Mouse (Mus musculus): ENCODE measurements around the gene Plscr1. TPM values are rescaled to one million over a fixed set of nuclear protein-coding genes. Genes with fewer than 3 reads are reported as not detected.

Gene Plscr1
- polyA plus RNA-seq, 1 experiment, result 21.4 TPM

GRCm38 (mm10) chr9:92220151-92220550 lies 29.4 kb upstream of the Plscr1 start:
- Histone ChIP-seq H3K27ac (ENCODE audit: control insufficient read depth, insufficient read depth, low read depth, low read length, poor library complexity) (no peak overlapping the region), H3K4me3 (replicated peaks; ENCODE audit: control insufficient read depth, low read depth, low read length) (no peak overlapping the region), H3K4me1 (ENCODE audit: control insufficient read depth, insufficient read depth, low read length) (peaks cover 2% of the 10 kb centered on the region; the same call in 1 of the 2 replicates)
- TF ChIP-seq CTCF (IDR thresholded peaks at IDR 0.05; ENCODE audit: control insufficient read depth, insufficient read depth, low read length), result no peak
- TF ChIP-seq POLR2A (IDR thresholded peaks at IDR 0.05; ENCODE audit: borderline replicate concordance, control insufficient read depth, low read depth, low read length), result no peak
- WGBS, result 8% methylated on average over 3 of the region's 3 CpGs

GRCm38 (mm10) chr9:92221480-92221879 lies 28.1 kb upstream of the Plscr1 start:
- H3K4me1 ChIP-seq (ENCODE audit: control insufficient read depth, insufficient read depth, low read length), result peaks cover 6% of the 10 kb centered on the region; the same call in 1 of the 2 replicates
- no peak for TF ChIP-seq CTCF (IDR thresholded peaks at IDR 0.05; ENCODE audit: control insufficient read depth, insufficient read depth, low read length)
- no peak overlapping the region for H3K27ac ChIP-seq (ENCODE audit: control insufficient read depth, insufficient read depth, low read depth, low read length, poor library complexity)
- H3K4me3 ChIP-seq (replicated peaks; ENCODE audit: control insufficient read depth, low read depth, low read length), result no peak overlapping the region

- Histone ChIP-seq H3K27ac (ENCODE audit: control insufficient read depth, insufficient read depth, low read depth, low read length, poor library complexity) (no peak overlapping the region), H3K4me1 (ENCODE audit: control insufficient read depth, insufficient read depth, low read length) (peaks cover 6% of the 10 kb centered on the region; the same call in 1 of the 2 replicates), H3K4me3 (replicated peaks; ENCODE audit: control insufficient read depth, low read depth, low read length) (no peak overlapping the region)
- WGBS, result 40% methylated on average over 1 of the region's 1 CpGs
- TF ChIP-seq POLR2A (IDR thresholded peaks at IDR 0.05; ENCODE audit: borderline replicate concordance, control insufficient read depth, low read depth, low read length) (no peak), CTCF (IDR thresholded peaks at IDR 0.05; ENCODE audit: control insufficient read depth, insufficient read depth, low read length) (no peak)
Observed at GRCm38 (mm10) chr9:92224598-92225231, 24.8 kb upstream of the Plscr1 start.

- TF ChIP-seq CTCF (IDR thresholded peaks at IDR 0.05; ENCODE audit: control insufficient read depth, insufficient read depth, low read length), result no peak
- no peak for TF ChIP-seq POLR2A (IDR thresholded peaks at IDR 0.05; ENCODE audit: borderline replicate concordance, control insufficient read depth, low read depth, low read length)
- Histone ChIP-seq H3K4me1 (ENCODE audit: control insufficient read depth, insufficient read depth, low read length) (peaks cover 6% of the 10 kb centered on the region; the same call in 1 of the 2 replicates), H3K4me3 (replicated peaks; ENCODE audit: control insufficient read depth, low read depth, low read length) (no peak overlapping the region), H3K27ac (ENCODE audit: control insufficient read depth, insufficient read depth, low read depth, low read length, poor library complexity) (no peak overlapping the region)
- WGBS, result 19% methylated on average over 3 of the region's 3 CpGs
Observed at GRCm38 (mm10) chr9:92226127-92226655, 23.4 kb upstream of the Plscr1 start.

GRCm38 (mm10) chr9:92226795-92227194 lies 22.8 kb upstream of the Plscr1 start:
- 38% methylated on average over 3 of the region's 3 CpGs for WGBS
- peaks cover 5% of the 10 kb centered on the region; the same call in 1 of the 2 replicates for H3K4me1 ChIP-seq (ENCODE audit: control insufficient read depth, insufficient read depth, low read length)
- H3K4me3 ChIP-seq (replicated peaks; ENCODE audit: control insufficient read depth, low read depth, low read length), result no peak overlapping the region
- no peak for TF ChIP-seq CTCF (IDR thresholded peaks at IDR 0.05; ENCODE audit: control insufficient read depth, insufficient read depth, low read length)
- no peak for TF ChIP-seq POLR2A (IDR thresholded peaks at IDR 0.05; ENCODE audit: borderline replicate concordance, control insufficient read depth, low read depth, low read length)
- no peak overlapping the region for H3K27ac ChIP-seq (ENCODE audit: control insufficient read depth, insufficient read depth, low read depth, low read length, poor library complexity)

GRCm38 (mm10) chr9:92228867-92229832 lies 20.4 kb upstream of the Plscr1 start:
- no peak overlapping the region for H3K4me3 ChIP-seq (replicated peaks; ENCODE audit: control insufficient read depth, low read depth, low read length)
- H3K4me1 ChIP-seq (ENCODE audit: control insufficient read depth, insufficient read depth, low read length), result peaks cover 5% of the 10 kb centered on the region; the same call in 1 of the 2 replicates
- TF ChIP-seq POLR2A (IDR thresholded peaks at IDR 0.05; ENCODE audit: borderline replicate concordance, control insufficient read depth, low read depth, low read length) (no peak), CTCF (IDR thresholded peaks at IDR 0.05; ENCODE audit: control insufficient read depth, insufficient read depth, low read length) (no peak)
- H3K27ac ChIP-seq (ENCODE audit: control insufficient read depth, insufficient read depth, low read depth, low read length, poor library complexity), result no peak overlapping the region
- 64% methylated on average over 16 of the region's 16 CpGs for WGBS

- TF ChIP-seq CTCF (IDR thresholded peaks at IDR 0.05; ENCODE audit: control insufficient read depth, insufficient read depth, low read length) (no peak), POLR2A (IDR thresholded peaks at IDR 0.05; ENCODE audit: borderline replicate concordance, control insufficient read depth, low read depth, low read length) (no peak)
- no peak overlapping the region for H3K4me3 ChIP-seq (replicated peaks; ENCODE audit: control insufficient read depth, low read depth, low read length)
- H3K27ac ChIP-seq (ENCODE audit: control insufficient read depth, insufficient read depth, low read depth, low read length, poor library complexity), result no peak overlapping the region
- H3K4me1 ChIP-seq (ENCODE audit: control insufficient read depth, insufficient read depth, low read length), result peaks cover 5% of the 10 kb centered on the region; the same call in 1 of the 2 replicates
- WGBS, result 49% methylated on average over 2 of the region's 2 CpGs
Observed at GRCm38 (mm10) chr9:92229833-92230205, 19.7 kb upstream of the Plscr1 start.

- Histone ChIP-seq H3K27ac (ENCODE audit: control insufficient read depth, insufficient read depth, low read depth, low read length, poor library complexity) (no peak overlapping the region), H3K4me3 (replicated peaks; ENCODE audit: control insufficient read depth, low read depth, low read length) (no peak overlapping the region), H3K4me1 (ENCODE audit: control insufficient read depth, insufficient read depth, low read length) (no peaks in the 10 kb centered on the region)
- WGBS, result 86% methylated on average over 11 of the region's 11 CpGs
- TF ChIP-seq POLR2A (IDR thresholded peaks at IDR 0.05; ENCODE audit: borderline replicate concordance, control insufficient read depth, low read depth, low read length), result no peak
- no peak for TF ChIP-seq CTCF (IDR thresholded peaks at IDR 0.05; ENCODE audit: control insufficient read depth, insufficient read depth, low read length)
Observed at GRCm38 (mm10) chr9:92234901-92235458, 14.6 kb upstream of the Plscr1 start.
